ENCODE assay signal across 25 mouse cellular contexts in the genomic region with DNA sequence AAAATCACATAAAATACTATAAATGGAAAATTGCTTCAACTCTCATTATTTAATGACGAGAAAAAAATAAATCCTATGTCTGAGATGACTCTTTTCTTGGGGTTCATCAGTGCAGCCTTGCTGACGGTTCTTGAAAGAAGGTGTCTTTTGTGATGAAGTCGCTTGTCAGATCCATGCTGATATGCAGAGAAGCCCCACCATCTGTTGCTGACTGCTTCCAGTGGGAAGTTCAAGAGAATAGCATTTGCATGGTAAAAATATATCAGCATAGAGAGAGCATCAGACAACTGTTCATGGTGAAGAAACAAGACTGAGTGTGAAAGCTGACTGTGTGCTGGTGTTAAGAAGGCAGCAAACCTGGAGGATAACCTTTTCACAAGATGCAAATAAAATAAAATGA.
"Had no signal": no experiment of that assay in that cellular context is flagged by ENCODE, and none has a peak within 500 bp of the region (broad histone marks: within the 10 kb centered on the region; RNA-seq: fewer than 3 reads in every experiment).

No protein-coding gene starts in this region.

- H3K4me3 ChIP-seq: gastrocnemius, adult 2 months; heart, embryonic 10.5 days; heart, embryonic 12.5 days; hindbrain, embryonic 10.5 days; hindbrain, embryonic 12.5 days; intestine, embryonic 15.5 days; limb, embryonic 13.5 days; limb, embryonic 15.5 days; liver, embryonic 12.5 days had no signal

- H3K4me1 ChIP-seq: heart, embryonic 10.5 days; heart, embryonic 12.5 days; hindbrain, embryonic 10.5 days; hindbrain, embryonic 12.5 days; intestine, embryonic 15.5 days; limb, embryonic 13.5 days; limb, embryonic 15.5 days; liver, embryonic 12.5 days had no signal

- DNase-seq: gastrocnemius, adult 2 months; gastrocnemius, postnatal 10 days; gastrocnemius, postnatal 25 days; heart, adult 18-20 months; heart, postnatal 10 days; heart, postnatal 4 days; kidney, adult 18-20 months; kidney, adult 8-10 months; kidney, postnatal 10 days; kidney, postnatal 36 days; layer of hippocampus, postnatal 36 days; left cerebral cortex, postnatal 4 days had no signal

- ATAC-seq: hindbrain, embryonic 16.5 days; inflammation-experienced regulatory T-cells, adult 6 months; intestine, embryonic 15.5 days; intestine, postnatal 0 days; liver, embryonic 12.5 days had no signal

- H3K36me3 ChIP-seq: heart, embryonic 10.5 days; heart, embryonic 12.5 days; hindbrain, embryonic 10.5 days; hindbrain, embryonic 12.5 days; intestine, embryonic 15.5 days; limb, embryonic 13.5 days; limb, embryonic 15.5 days; liver, embryonic 12.5 days had no signal

- H3K9me3 ChIP-seq: heart, embryonic 10.5 days; heart, embryonic 12.5 days; hindbrain, embryonic 12.5 days; intestine, embryonic 15.5 days; limb, embryonic 13.5 days; limb, embryonic 15.5 days; liver, embryonic 12.5 days had no signal

- H3K9ac ChIP-seq: heart, embryonic 12.5 days; hindbrain, embryonic 12.5 days; hindbrain, embryonic 14.5 days; intestine, embryonic 15.5 days; limb, embryonic 13.5 days; limb, embryonic 15.5 days; liver, embryonic 12.5 days; liver, embryonic 14.5 days had no signal

- H3K27me3 ChIP-seq: heart, embryonic 12.5 days; hindbrain, embryonic 12.5 days; intestine, embryonic 15.5 days; limb, embryonic 13.5 days; limb, embryonic 15.5 days; liver, embryonic 12.5 days had no signal

- H3K4me2 ChIP-seq: heart, embryonic 12.5 days; hindbrain, embryonic 12.5 days; hindbrain, embryonic 14.5 days; intestine, embryonic 15.5 days; limb, embryonic 13.5 days; limb, embryonic 15.5 days; liver, embryonic 12.5 days had no signal

- H3K27ac ChIP-seq: gastrocnemius, adult 2 months; heart, embryonic 10.5 days; hindbrain, embryonic 10.5 days; hindbrain, embryonic 12.5 days; hindbrain, embryonic 14.5 days; intestine, embryonic 15.5 days; limb, embryonic 13.5 days; limb, embryonic 15.5 days; liver, embryonic 12.5 days; liver, embryonic 14.5 days had no signal
